Mouse (Mus musculus) thymus, postnatal 10 days (tissue): ENCODE results near the gene Med8.
A peak's percentile ranks its signal among the peaks of the same experiment; 100 is the strongest.

ENCODE experiments used
- DNase-seq, 2 experiments: peaks; one replicate each; pipeline ENCODE4 v3.0.0; 2021; ENCODE audit warnings: low spot score in 2 of 2

Gene Med8

DNA sequence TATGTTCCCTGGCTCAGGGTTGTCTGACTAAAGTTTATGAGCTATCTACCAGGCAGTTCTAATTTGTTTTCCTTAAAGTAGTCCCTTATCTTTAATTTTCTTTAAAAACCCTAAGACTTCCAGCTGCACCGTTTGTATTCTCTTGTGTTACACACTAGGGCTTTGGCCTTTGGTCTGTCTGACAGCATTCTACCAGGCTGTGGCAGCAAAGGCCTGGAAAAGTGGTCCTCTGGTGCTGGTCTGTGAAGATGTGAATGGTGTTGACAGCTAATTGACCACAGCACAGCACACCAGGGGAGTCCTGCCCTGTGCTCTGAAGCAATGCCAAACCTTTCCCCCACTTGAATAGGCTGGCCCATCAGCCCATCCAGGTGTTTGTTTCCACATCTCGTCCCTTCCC lies 6.6 kb downstream of the Med8 start:
- DNase-seq = no peak

DNA sequence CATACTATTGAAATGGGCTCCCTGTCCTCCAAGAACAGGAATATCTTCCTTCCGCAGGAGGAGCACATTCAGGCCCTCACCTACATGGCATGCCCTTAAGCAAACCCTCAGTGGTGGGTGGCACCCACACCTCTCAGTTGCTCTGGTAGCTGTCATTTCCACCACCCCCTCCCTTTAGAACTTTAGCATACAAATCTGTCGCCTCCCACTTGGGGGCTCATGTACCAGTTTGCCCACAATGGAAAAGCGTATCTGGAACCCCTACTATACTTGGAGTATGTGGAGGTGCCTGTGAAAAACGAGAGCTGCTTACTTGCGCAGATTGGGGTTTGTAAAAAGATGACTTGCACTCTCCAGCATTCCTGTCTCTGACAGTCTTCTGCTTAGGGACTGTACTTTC lies 7.2 kb downstream of the Med8 start:
- no peak for DNase-seq

DNA sequence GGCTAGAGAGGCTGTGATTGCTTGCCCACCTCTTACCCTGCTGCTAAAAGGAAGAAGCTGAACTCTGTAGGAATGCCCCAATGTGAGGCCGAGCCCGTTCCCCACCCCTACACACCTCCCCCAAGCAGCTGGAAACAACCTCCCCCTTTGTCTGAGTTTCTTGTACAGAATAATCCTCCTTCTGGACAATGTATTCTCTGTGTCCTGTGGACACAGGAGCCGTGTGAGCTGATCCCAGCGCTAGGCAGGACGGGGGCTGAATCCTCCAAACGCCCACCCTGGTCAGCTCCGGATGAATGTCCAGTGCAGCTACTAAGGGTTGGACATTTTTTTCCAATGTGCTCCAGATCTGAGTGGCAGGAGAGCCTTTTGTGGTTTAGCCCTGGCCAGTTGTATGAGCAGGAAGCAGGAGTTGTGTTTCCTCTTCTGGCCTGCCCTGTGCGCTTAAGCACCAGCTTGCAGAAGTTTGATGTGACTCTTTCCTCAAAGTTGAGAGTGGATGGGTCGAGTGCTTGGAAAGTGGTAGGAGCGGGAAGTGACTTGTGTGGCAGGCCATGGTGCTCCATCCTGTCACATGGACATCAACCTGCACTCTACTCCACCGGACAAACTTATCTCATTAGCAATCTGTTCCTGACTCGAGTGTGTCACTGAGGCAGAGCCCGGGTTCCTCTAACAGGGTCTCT lies 8.1 kb downstream of the Med8 start:
- no peak for DNase-seq

DNA sequence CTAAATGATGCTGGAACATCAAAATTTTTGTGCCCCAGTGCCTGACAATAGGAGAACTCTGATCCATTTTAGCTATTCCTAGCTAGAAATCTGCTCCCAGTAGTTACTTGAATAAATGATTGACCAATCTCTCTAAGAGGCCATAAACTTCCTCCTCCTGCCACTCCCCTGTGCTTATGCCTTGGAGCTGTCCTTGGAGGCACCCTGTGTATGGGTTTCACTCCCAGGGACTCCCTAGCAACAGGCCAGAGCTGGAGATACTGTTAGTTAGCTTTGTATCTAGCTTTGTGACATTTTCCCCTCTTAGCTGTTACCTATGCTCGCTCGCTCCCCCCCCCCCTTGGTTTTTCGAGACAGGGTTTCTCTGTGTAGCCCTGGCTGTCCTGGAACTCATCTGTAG lies 12.2 kb downstream of the Med8 start:
- no peak for DNase-seq

DNA sequence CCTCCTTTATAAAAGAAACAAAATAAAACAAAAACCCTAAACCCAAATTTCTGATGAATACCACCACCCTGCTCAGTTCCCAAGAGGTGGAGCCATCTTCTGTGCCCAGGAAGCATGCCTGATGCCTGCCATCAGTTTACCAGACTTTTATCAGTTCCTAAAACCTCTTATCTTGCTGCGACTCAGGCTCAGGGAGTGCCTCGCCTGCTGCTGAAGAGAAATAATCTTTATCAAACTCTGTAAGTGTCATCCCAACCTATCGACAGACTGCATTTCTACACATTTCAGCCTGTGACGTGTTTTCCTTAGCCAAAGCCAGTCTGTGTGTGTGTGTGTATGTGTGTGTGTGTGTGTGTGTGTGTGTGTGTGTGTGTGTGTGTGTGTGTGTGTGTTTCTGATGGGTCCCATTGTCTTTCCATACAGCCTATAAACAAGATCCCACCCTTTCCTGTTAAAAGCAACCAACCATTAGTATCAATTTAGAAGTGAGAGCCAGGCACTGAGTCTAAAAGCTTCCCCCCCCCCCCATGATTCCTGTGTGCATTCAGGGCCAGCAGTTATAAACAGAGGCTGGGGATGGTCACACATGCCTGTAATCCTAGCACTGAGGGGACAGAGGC lies 15.5 kb downstream of the Med8 start:
- no peak for DNase-seq

DNA sequence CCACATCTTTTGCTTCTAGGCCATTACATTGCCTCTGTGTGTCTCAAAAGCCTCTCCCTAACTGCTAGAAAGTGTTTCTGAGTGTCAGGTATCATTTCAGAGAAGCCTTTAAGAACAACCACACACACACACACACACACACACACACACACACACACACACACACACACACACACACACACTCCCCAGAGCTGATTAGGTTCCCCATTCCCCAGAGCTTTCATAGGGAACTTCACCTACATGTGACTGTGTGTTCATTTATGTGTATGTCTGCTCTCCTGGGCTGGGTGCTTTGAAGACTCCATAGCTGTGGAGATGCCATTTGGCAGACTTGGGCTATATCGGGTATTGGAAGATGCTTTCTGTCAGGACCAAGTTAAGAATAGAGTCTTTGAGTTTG lies 16.2 kb downstream of the Med8 start:
- no peak for DNase-seq

DNA sequence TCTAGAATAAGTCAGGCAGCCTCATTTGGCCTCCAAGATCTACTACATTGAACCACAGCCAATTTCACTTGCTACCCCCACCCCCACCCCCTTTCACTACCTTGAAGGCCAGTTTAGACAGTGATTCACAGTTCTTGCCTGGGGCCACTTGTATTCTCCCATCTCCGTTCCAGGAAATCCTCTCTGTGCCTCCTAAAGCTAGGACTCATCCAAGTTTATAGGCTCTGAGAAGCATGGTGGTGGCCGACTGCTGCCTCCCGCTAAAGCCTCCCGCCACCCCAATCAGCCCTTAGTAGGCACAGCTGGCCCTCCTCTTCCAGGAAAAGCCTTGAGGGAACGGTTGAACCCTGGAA lies 18.3 kb downstream of the Med8 start:
- no peak for DNase-seq

DNA sequence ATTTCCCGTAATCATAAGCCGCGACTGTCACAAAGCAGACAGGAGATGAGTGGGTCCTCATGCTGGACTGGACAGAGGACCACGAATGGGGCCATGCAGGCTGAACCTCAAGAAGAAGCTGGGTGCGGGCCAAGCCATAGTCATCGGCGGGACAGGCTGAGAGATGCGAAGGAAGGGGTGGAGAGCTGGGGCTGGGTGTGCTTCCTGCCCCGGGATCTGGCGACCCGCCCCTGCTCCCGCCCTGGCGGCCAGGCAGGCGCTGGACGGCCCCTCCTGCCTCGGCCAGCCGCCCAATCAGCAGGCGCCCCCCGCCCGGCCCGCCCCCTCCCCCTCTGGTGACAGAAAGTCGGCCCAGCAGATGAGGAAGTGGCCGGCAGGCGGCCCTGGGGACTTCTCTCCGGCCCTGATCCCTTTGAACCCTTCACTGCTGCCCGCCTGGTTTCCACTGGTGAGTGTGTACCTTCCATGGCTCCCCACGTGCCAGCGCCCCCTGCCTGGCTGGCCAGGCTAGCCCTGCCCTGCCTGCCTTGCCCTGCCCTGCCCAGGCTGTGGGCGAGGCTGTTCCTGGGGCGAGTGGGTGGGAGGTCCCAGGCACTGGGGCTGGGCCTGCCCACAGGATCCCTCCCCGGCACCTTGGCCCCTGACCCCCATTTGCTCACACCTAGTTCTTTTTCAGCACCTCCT lies 18.8 kb downstream of the Med8 start, which contains the start of gene Elovl1:
Gene Elovl1 (plus strand): TSS at position 326 of the 684 bp plus-strand sequence.
- peak; percentile 58 to 60 for DNase-seq

DNA sequence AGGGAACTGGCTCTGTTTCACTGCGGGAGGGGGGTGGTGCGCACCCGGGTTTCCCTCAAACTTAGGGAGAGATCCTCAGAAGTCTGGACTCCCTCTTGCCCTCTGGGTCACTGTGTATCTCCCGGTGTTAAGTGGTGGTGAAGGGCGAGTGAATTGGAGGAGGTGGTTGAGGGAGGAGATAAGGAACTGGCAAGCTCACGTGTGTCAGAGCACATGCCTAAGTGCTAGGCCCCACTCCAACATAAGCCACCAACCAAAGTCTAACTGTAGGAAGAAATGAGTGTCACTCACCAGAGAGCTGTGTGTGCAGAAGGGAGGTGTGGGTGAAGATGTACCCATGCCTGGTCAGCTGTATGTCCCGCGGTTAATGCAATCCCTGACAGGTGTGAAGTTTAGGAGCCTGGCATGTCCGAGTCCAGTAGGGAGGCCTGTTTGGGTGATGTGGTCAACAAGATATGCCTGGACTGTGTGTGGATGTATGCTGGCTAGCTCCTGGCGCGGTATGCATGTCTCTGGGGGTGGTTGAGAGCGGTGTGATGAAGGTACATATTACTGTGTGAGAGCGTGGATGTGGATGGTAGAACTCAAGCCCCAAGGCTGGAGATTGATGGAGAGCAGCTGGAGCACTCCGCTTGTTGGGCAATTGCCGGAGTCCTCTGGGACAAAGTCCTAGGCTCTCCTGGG lies 19.5 kb downstream of the Med8 start:
- no peak for DNase-seq

DNA sequence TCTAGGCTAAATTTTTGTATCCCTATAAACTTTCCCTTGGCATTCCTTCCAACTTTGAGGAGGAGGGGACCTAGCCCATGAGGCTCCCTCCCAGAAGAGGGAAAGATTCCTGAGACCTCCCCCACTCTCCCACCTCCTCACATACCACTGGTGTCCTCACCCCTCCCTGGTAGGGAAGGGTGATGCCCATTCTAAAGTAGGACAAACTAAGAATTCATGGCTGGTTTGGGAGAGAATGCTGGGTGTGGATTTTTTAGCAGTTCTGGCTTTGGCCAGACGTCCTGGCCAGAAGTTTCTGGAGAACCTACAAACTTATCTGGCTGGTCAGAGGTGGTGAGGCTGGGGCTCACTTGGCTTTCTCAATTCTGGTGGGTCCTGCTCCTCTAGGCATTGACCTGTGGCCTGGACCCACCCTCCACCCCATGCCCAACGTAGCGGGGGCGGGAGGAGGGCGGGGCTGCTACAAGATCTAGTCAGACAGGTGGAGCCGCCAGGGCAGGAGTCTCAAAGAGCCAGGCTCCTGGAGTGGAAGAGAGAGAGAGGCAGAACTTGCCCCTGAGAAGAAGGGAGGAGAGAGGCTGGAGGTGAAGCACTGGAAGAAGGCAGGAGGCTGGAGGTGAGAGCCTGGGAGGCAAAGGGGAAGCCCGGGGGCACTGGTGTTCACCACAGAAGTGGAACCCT lies 20.2 kb downstream of the Med8 start:
- DNase-seq = no peak

DNA sequence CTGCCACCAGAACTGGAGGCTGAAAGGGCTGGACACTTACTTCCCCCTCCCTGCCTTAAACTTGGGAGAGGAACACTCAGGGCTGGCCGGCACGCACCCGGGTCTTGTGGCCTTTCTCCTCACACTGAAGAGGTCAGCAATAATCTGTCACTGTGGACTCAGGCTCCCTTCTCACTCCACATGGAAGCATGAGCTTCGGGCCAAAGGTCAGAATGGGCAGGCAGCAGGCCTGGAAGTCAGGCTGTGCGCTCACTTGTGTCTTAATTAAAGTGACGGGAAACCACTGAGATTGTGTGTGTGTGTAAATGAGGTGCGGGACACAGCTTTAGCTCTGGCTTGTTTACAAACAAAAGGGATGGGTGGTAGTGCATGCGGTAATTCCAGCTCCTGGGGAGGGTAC lies 23.2 kb downstream of the Med8 start:
- DNase-seq = no peak

DNA sequence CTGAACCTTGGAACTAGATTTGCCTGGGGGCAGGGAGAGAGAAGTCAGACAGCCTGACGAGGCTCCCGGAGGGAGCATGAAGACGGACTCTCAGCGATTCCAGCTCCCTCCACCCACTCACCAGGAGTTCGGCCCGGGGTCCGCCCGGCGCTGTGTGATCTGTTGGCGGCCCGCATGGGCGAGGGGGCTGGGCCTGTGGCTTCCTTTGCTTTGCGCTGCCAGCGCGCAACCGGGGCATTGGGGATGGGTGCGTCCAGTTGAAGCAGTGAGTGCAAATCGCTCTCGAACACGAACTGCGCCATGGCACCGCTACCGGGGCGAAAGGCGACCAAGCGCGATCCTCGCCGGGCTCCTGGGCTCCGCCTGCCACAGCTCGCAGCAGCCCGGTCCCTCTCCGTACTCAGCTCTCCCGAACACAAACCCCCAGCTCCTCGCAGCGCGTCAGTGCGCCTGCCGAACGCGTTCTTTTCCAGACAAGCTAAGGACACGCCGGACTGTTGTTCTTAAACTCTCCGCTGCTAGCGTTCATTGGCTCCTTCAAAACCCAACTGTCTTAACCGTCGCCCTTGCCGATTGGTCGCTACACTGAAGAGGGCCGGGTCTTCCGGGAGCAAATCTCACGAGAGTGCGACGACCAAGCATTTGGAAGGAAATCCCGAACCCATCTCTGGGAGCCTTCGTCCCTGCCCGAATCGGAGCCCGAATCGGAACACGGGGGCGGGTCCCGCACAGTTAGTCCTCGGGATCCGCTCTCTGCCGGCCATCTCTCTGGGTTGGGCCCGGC lies 27.9 kb downstream of the Med8 start, which contains the start of gene Cdc20:
Gene Cdc20 (minus strand): TSS at position 533 of the 784 bp plus-strand sequence.
- peak; percentile 82 to 84 for DNase-seq

DNA sequence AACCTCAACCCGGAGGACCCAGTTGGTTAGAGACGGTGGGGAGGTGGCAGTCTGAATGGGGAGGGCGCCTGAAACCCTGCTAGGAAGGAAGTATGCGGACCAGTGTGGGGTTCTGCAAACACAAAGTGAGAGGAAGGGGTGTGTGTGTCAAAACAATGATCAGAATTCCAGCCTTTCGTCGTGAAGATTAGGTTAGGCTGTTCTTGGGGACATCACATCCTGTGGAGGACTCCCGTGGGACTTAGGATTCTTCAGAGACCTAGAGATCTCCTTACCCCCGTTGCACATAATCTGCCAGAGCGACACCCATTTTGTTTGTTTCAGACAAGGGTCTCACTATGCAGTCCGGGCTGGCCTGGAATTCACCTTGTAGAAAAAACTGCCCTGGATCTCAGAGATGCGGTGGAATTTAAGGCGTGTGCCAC lies 28.7 kb downstream of the Med8 start:
- peak; percentile 45 to 52 for DNase-seq

DNA sequence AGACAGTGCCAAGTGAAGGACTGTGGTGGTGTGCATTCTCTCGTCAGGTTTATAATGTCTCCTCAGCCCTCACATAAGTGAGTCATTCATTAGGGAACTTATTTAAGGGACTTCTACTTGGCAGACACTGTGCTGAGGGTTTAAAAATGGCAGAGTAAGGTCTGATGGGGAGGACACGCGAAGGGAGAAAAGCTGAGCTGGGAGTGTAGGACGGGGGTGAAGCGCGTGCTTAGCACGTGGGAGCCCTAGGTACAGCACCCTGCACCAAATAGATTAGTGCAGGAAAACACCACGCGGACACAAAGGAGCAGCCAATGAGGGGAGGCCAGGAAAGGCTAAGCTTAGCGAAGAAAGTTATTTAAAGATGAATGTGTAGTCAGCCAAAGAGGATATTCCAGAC lies 36.0 kb downstream of the Med8 start:
- DNase-seq = no peak

DNA sequence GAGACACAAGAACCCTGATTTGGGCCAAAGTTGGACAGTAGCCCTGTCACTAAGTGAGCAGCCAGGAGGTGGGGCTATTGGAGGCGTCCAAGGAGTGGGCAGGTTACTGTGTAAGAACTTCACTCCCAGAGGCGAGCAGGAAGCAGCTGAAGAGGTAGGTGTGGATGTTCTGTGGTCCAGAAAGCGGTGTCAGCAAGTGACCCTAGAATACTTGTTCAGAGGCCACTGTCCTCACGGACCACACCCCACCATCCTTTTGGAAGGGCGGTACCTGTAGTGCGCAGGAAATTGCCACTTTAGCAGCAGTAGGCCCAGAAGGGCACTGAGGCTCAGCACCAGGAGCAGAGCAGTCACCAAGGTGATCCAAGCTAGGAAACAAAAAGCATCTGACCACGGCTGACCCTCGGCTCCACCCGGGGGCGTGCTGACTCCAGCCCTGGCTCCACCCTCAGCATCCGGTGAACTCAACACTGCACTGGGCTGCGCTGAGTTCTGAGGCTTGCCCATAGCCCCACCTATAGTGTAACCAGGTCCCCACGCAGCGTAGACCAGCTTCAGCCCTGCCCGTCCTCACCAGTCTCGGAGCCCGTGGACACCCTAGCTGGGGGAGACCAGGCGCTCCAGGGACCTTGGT lies 36.8 kb downstream of the Med8 start:
- DNase-seq = no peak

DNA sequence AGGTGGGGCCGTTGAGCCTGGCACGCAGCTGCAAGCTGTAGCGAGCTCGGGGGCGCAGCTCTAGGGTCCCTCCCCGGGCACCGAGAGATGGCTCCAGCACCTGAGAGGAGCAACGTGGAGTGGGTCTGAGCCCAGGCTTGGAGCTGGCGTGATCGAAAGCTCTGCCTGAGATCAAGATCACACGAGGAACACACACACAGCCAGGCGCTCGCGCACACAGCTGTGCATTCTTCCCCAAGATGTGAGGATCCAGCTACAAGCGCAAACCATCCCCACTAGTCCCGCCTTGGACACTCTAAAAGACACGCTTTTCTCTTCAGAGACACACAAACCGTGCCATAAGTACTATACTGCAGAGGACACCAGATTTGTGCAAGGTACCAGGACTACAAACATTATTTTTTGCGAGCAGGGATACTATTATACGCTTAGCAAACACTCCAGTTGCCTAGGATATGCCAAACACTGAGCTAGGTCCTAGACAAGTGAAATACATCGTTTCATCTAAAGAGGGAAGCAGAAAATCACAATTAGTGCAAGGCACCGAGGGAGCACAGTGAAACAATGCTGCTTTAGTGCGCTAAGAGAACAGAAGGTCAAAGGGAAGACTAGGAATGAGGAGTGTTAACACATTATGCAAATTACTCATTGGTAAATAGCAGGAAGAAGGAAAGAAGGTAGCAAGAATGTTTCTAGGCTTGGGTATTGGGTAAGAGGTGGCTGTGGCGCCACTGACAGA lies 37.4 kb downstream of the Med8 start:
- DNase-seq = no peak

DNA sequence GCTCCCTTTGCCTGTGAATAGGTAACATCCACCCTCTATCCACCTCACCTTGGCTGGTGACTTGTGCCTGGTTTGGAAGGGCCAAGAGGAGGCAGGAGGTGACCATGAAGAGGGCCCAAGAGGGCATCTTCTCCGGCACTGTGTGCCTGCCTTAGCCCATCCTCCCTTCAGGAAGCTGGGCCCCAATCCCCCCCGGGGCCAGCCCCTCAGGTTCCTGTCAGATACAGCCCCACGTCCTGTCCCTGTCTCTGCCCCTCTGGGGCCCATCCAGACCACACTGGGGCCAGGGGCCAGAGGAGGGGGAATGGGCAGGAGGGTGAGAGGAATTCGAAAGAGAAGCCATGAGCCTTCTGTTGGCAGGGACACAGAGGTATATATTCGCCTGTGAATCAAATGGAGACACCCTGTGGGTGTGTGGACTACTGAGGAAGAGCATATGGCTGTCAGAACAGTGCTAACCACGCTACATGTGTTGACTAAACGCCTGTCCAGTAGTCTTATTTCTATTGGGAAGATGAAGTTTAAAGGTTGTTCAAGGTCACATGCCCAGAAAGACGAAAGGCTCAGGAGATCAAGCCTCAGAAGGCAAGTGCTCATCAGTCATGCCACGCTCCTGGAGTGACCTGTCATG lies 48.3 kb downstream of the Med8 start, which contains the start of gene Mpl:
Gene Mpl (minus strand): TSS at position 169 of the 631 bp plus-strand sequence.
- DNase-seq = no peak

DNA sequence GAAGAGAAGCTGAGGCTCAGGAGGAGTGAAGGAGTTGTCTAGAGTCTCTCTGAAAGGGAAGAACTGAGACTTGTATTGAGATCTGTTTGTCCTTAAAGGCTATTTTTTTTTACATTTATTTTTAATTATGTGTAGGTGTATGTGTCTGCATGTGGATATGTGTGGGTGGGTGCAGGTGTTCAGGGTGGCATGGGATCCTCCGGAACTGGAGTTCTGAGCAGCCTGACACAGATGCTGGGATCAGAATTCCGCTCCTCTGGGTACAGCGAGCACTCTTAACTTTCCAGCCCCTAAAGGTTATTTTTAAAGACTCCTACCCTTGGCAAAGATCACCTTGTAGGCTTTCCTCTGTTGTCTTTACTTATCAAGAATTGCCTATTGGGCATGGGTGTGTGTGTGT lies 55.8 kb downstream of the Med8 start:
- DNase-seq = no peak
